Comparison of ENCODE assay signal across 8 mouse cellular contexts in the genomic region with DNA sequence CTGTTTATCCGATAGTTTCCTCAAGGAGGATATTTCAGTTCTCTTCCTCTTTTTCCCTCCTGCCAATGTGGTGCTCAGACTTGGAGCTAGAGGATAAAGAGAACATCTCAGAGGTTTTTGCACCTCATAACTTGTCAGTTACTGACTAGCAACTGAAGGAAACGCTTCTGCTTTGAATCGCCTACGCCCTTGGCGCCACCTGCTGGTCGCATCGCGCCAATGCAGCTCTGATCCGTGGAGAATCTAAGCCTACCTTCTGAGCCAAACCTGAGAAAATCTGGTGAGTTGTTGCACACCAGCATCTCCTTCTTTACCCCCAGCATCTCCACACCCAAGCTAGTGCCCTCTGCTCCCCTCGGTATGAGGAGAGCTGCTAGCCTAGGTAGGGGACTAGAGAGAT. TPM values are rescaled to one million over a fixed set of nuclear protein-coding genes. Genes with fewer than 3 reads are reported as not detected.
A peak's percentile ranks its signal among the peaks of the same experiment; 100 is the strongest.
DNase-seq lines count a peak whose midpoint lies in the region; ATAC-seq and TF ChIP-seq lines count a peak whose summit lies in the region.

No protein-coding gene starts in this region.

- H3K36me3 ChIP-seq in ES-E14 (ENCODE audit: control insufficient read depth, insufficient read depth, low read length, poor library complexity, severe bottlenecking) = no peaks in the 10 kb centered on the region
- no peaks in the 10 kb centered on the region for H3K36me3 ChIP-seq in kidney, embryonic 15.5 days
- H3K36me3 ChIP-seq in liver, embryonic 11.5 days (ENCODE audit: control insufficient read depth, insufficient read depth, low read length) = no peaks in the 10 kb centered on the region

- no peaks in the 10 kb centered on the region for H3K27me3 ChIP-seq in kidney, embryonic 15.5 days
- no peaks in the 10 kb centered on the region for H3K27me3 ChIP-seq in liver, embryonic 11.5 days (replicated peaks; ENCODE audit: control insufficient read depth, insufficient read depth, low read length)

- H3K9me3 ChIP-seq in ES-E14 (ENCODE audit: control insufficient read depth, insufficient read depth, low read depth, low read length) = no peaks in the 10 kb centered on the region
- no peaks in the 10 kb centered on the region for H3K9me3 ChIP-seq in kidney, embryonic 15.5 days (replicated peaks)
- no peaks in the 10 kb centered on the region for H3K9me3 ChIP-seq in liver, embryonic 11.5 days (ENCODE audit: control insufficient read depth, low read length)

- in situ Hi-C loops in ES-E14 (cut with MboI; ENCODE audit: low sequenced_read_pairs in 2 of 2, unreplicated experiment in 2 of 2) = loop anchor here in 1 of 2 experiments (25.0 kb wide), 1 partner anchor 291 kb away; a partner anchor contains a TSS

- peak overlapping the region; percentile 25; the same call in 1 of the 2 replicates for H3K27ac ChIP-seq in ES-E14 (ENCODE audit: insufficient read depth, low read depth, low read length, poor library complexity, severe bottlenecking)
- H3K27ac ChIP-seq in kidney, embryonic 15.5 days = no peak overlapping the region
- H3K27ac ChIP-seq in liver, embryonic 11.5 days (ENCODE audit: low read depth, low read length) = no peak overlapping the region

- DNase-seq in 3134 (ENCODE audit: extremely low read depth, insufficient read length, low spot score) (peak; percentile 52), ES-E14 (ENCODE audit: low read depth, low spot score) (peak; percentile 83)
- DNase-seq in cerebellum, adult 11 months = peak; percentile 81
- peak; percentile 84 to 94 for DNase-seq in frontal cortex, postnatal 36 days (ENCODE audit: low spot score in 2 of 2)
- peak; percentile 75 for DNase-seq in liver, embryonic 11.5 days (ENCODE audit: low spot score)
- DNase-seq in retina, postnatal 1 day = peak; percentile 70
- peak; percentile 64 to 84 for DNase-seq in urinary bladder, adult 18-20 months (ENCODE audit: low spot score in 2 of 2)

- 6% methylated on average over 10 of the region's 10 CpGs for WGBS in kidney, embryonic 15.5 days
- 5% methylated on average over 10 of the region's 10 CpGs for WGBS in liver, embryonic 11.5 days

- 0 out of 2 replicates have a peak, but pooled peaks have one; percentile 18 for ATAC-seq in kidney, embryonic 15.5 days (replicated peaks; ENCODE audit: low FRiP score)
- ATAC-seq in liver, embryonic 11.5 days (replicated peaks; ENCODE audit: low FRiP score) = 0 out of 2 replicates have a peak, but pooled peaks have one; percentile 29

- peaks cover 10 to 13% of the 10 kb centered on the region in 2 experiments for H3K4me1 ChIP-seq in ES-E14 (ENCODE audit: control insufficient read depth in 2 of 2, insufficient read depth in 2 of 2, low read length in 2 of 2, poor library complexity in 1 of 2)
- peaks cover 13% of the 10 kb centered on the region for H3K4me1 ChIP-seq in kidney, embryonic 15.5 days
- peaks cover under 1% of the 10 kb centered on the region for H3K4me1 ChIP-seq in liver, embryonic 11.5 days (replicated peaks; ENCODE audit: control insufficient read depth, insufficient read depth, low read length)

- H3K4me2 ChIP-seq in kidney, embryonic 15.5 days = no peak overlapping the region
- H3K4me2 ChIP-seq in liver, embryonic 11.5 days = no peak overlapping the region

- H3K4me3 ChIP-seq in ES-E14 (ENCODE audit: insufficient read depth in 1 of 2, low read depth in 1 of 2, low read length in 2 of 2, poor library complexity in 1 of 2, severe bottlenecking in 1 of 2) = peak overlapping the region in 1 of 2 experiments; percentile 17; a peak in 1 of 4 replicates
- no peak overlapping the region for H3K4me3 ChIP-seq in kidney, embryonic 15.5 days (replicated peaks)
- no peak overlapping the region for H3K4me3 ChIP-seq in liver, embryonic 11.5 days (ENCODE audit: low read depth, low read length)

- H3K9ac ChIP-seq in ES-E14 (ENCODE audit: insufficient read depth, low read depth, low read length, poor library complexity, severe bottlenecking) = peak overlapping the region; percentile 35; the same call in 1 of the 2 replicates
- H3K9ac ChIP-seq in kidney, embryonic 15.5 days = no peak overlapping the region
- H3K9ac ChIP-seq in liver, embryonic 11.5 days (ENCODE audit: low read depth, low read length) = no peak overlapping the region

TF ChIP-seq in ES-E14, 5 proteins besides CTCF, POLR2A, EP300 and RAD21:
- no peak for TF ChIP-seq HCFC1 (IDR thresholded peaks at IDR 0.05; ENCODE audit: borderline replicate concordance, insufficient read depth, low read length)
- peak; percentile 83 for TF ChIP-seq ZC3H11A (IDR thresholded peaks at IDR 0.05; ENCODE audit: borderline replicate concordance, low read depth, low read length)

RNA-seq across cellular contexts. Expression of a gene that starts 18.0 kb away (rescaled TPM):
- total RNA-seq in ES-E14 (2012; rRNA removed) = 40.1 and 40.2 TPM in 2 replicates
- polyA plus RNA-seq in kidney, embryonic 15.5 days (2015; fragmentation: Nextera tagmentation; extraction: Ambion mirVana) = 10.0 and 10.1 TPM in 2 replicates
- polyA plus RNA-seq in liver, embryonic 11.5 days (2014; fragmentation: Nextera tagmentation; extraction: Ambion mirVana) = 6.6 and 7.8 TPM in 2 replicates
